Mouse (Mus musculus) kidney, adult 2 months (tissue): ENCODE data around the gene Igf2bp1.

Experiments
- CTCF ChIP-seq: fragments of 200-500 bp; conservative IDR thresholded peaks from 2 replicates; pipeline ENCODE4 v1.5.1; 2011; ENCODE audit warnings: low read depth, mild to moderate bottlenecking, control low read depth, low read length, moderate library complexity, mixed read lengths; ENCODE audit not compliant: insufficient read depth, insufficient read length
- POLR2A ChIP-seq: fragments of 200-500 bp; IDR thresholded peaks from one replicate; pipeline ENCODE4 v1.6.1; 2011; ENCODE audit warnings: low read depth, low read length, control low read depth

DNA sequence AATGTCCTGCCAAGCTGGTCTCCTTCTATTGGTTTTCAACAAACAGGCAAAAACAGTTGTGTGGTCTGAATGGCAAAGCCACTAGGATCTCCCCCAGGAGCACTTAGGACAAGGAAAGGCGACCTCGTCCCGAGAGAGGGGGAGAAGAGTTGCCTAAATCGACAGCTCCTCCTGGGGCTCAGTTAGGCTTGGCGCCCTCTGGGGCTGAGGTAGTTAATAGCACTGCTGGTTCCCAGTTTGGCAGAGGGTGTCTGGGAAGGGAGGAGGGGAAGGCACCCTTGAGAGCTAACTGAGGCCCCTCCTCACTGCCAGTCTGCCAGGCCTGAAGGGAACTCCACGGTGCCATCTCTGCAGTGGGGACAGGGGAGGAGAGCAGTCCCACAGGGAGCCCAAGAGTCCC lies 46.6 kb downstream of the Igf2bp1 start:
- TF ChIP-seq CTCF: peak; percentile 31; the same call in 1 of the 2 replicates
- TF ChIP-seq POLR2A: no peak
